Mouse (Mus musculus) urinary bladder, postnatal 14 days (tissue): ENCODE data around the gene Nqo1.

Experiments
- DNase-seq: peaks from one replicate; pipeline ENCODE4 v3.0.0; 2021; ENCODE audit warnings: low spot score

Nqo1 gene

GRCm38 (mm10) chr8:107404057-107404456, 1.1 kb upstream of the Nqo1 start:
- DNase-seq = no peak

- DNase-seq = no peak
Measured at GRCm38 (mm10) chr8:107401866-107402265, 1.1 kb downstream of the Nqo1 start.

GRCm38 (mm10) chr8:107399495-107399894, 3.5 kb downstream of the Nqo1 start:
- no peak for DNase-seq

GRCm38 (mm10) chr8:107397665-107398064, 5.3 kb downstream of the Nqo1 start:
- DNase-seq = no peak

GRCm38 (mm10) chr8:107396106-107396670, 6.8 kb downstream of the Nqo1 start:
- DNase-seq = no peak

GRCm38 (mm10) chr8:107395397-107395796, 7.6 kb downstream of the Nqo1 start:
- DNase-seq = no peak

GRCm38 (mm10) chr8:107391136-107391516, 11.9 kb downstream of the Nqo1 start:
- no peak for DNase-seq

GRCm38 (mm10) chr8:107390476-107391135, 12.4 kb downstream of the Nqo1 start:
- no peak for DNase-seq

GRCm38 (mm10) chr8:107389557-107389956, 13.4 kb downstream of the Nqo1 start:
- DNase-seq = peak; percentile 57

GRCm38 (mm10) chr8:107387861-107388260, 15.1 kb downstream of the Nqo1 start:
- peak; percentile 50 for DNase-seq

- no peak for DNase-seq
Measured at GRCm38 (mm10) chr8:107386642-107387041, 16.4 kb downstream of the Nqo1 start.

GRCm38 (mm10) chr8:107386171-107386570, 16.8 kb downstream of the Nqo1 start:
- no peak for DNase-seq

GRCm38 (mm10) chr8:107385063-107385462, 17.9 kb downstream of the Nqo1 start:
- DNase-seq = no peak

GRCm38 (mm10) chr8:107384651-107385050, 18.4 kb downstream of the Nqo1 start:
- DNase-seq = no peak

GRCm38 (mm10) chr8:107382898-107383297, 20.1 kb downstream of the Nqo1 start:
- DNase-seq = no peak

- no peak for DNase-seq
Measured at GRCm38 (mm10) chr8:107381666-107382065, 21.3 kb downstream of the Nqo1 start.

GRCm38 (mm10) chr8:107380734-107381133, 22.3 kb downstream of the Nqo1 start:
- DNase-seq = no peak

GRCm38 (mm10) chr8:107377346-107377745, 25.7 kb downstream of the Nqo1 start:
- DNase-seq = no peak

GRCm38 (mm10) chr8:107370311-107370710, 32.7 kb downstream of the Nqo1 start:
- no peak for DNase-seq
